Mouse (Mus musculus): ENCODE data around the gene Dgke. TPM values are rescaled to one million over a fixed set of nuclear protein-coding genes. Genes with fewer than 3 reads are reported as not detected.

The Dgke gene
- polyA plus RNA-seq, 1 experiment from 2014 or later: 3.4 TPM

DNA sequence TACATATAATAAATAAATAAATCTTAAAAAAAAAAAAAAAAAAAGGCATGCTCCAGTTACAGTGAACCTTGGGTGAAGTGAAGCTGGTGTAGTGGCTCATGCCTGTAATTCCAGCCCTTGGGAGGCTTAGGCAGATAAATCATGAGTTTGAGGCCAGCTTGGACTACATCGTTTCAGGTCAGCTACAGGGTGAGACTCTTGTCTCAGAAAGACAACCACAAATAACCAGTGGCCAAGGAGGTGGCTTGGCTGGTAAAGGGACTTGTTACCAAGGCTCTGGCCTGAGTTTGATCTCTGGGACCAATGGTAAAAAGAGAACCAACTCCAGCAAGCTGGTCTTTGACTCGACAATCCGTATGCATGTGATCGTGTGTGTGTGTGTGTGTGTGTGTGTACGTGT lies 64.6 kb downstream of the Dgke start:
- 79% methylated on average over 5 of the region's 5 CpGs for WGBS
- peak overlapping the region; percentile 87 for H3K4me2 ChIP-seq (replicated peaks; ENCODE audit: low read depth, low read length)
- H3K36me3 ChIP-seq (ENCODE audit: insufficient read depth, low read length): 0 out of 2 replicates have a peak, but pooled peaks cover 11% of the 10 kb centered on the region
- H3K27me3 ChIP-seq (replicated peaks; ENCODE audit: insufficient read depth, low read length): no peaks in the 10 kb centered on the region
- no peak overlapping the region for H3K27ac ChIP-seq (ENCODE audit: low read length)
- ATAC-seq (no peak), DNase-seq (ENCODE audit: low spot score) (no peak)
- 0 out of 2 replicates have a peak overlapping the region, but pooled peaks have one; percentile 1 for H3K9ac ChIP-seq (replicated peaks; ENCODE audit: low read depth)
- peak overlapping the region; percentile 23 for H3K4me3 ChIP-seq (ENCODE audit: low read depth, low read length)
- H3K9me3 ChIP-seq (ENCODE audit: low read length): no peaks in the 10 kb centered on the region
- H3K4me1 ChIP-seq (ENCODE audit: insufficient read depth, low read depth, low read length): peaks cover 16% of the 10 kb centered on the region; the same call in 1 of the 2 replicates
- TF ChIP-seq EP300 (IDR thresholded peaks at IDR 0.05) (no peak), CTCF (IDR thresholded peaks at IDR 0.05) (no peak)

- no peak for TF ChIP-seq CTCF (IDR thresholded peaks at IDR 0.05)
- Histone ChIP-seq H3K9ac (replicated peaks; ENCODE audit: low read depth) (0 out of 2 replicates have a peak overlapping the region, but pooled peaks have one; percentile 4), H3K27ac (ENCODE audit: low read length) (no peak overlapping the region), H3K4me3 (ENCODE audit: low read depth, low read length) (peak overlapping the region; percentile 86), H3K27me3 (replicated peaks; ENCODE audit: insufficient read depth, low read length) (no peaks in the 10 kb centered on the region), H3K4me1 (ENCODE audit: insufficient read depth, low read depth, low read length) (peaks cover 16% of the 10 kb centered on the region; the same call in 1 of the 2 replicates), H3K36me3 (ENCODE audit: insufficient read depth, low read length) (0 out of 2 replicates have a peak, but pooled peaks cover 9% of the 10 kb centered on the region), H3K4me2 (replicated peaks; ENCODE audit: low read depth, low read length) (peak overlapping the region; percentile 87), H3K9me3 (ENCODE audit: low read length) (no peaks in the 10 kb centered on the region)
- no peak for ATAC-seq
- DNase-seq (ENCODE audit: low spot score): no peak
- 84% methylated on average over 7 of the region's 7 CpGs for WGBS
Observed at GRCm38 (mm10) chr11:89001569-89001968, 65.1 kb downstream of the Dgke start.

- ATAC-seq (no peak), DNase-seq (ENCODE audit: low spot score) (peak; percentile 30)
- Histone ChIP-seq H3K27ac (ENCODE audit: low read length) (peak overlapping the region; percentile 90), H3K27me3 (replicated peaks; ENCODE audit: insufficient read depth, low read length) (no peaks in the 10 kb centered on the region), H3K4me2 (replicated peaks; ENCODE audit: low read depth, low read length) (peak overlapping the region; percentile 87), H3K9me3 (ENCODE audit: low read length) (no peaks in the 10 kb centered on the region), H3K36me3 (ENCODE audit: insufficient read depth, low read length) (no peaks in the 10 kb centered on the region), H3K9ac (replicated peaks; ENCODE audit: low read depth) (peak overlapping the region; percentile 89), H3K4me3 (ENCODE audit: low read depth, low read length) (peak overlapping the region; percentile 86), H3K4me1 (ENCODE audit: insufficient read depth, low read depth, low read length) (peaks cover 16% of the 10 kb centered on the region; the same call in 1 of the 2 replicates)
- no peak for TF ChIP-seq EP300 (IDR thresholded peaks at IDR 0.05)
- TF ChIP-seq CTCF (IDR thresholded peaks at IDR 0.05): no peak
Observed at GRCm38 (mm10) chr11:89000527-89000819, 66.2 kb downstream of the Dgke start.

DNA sequence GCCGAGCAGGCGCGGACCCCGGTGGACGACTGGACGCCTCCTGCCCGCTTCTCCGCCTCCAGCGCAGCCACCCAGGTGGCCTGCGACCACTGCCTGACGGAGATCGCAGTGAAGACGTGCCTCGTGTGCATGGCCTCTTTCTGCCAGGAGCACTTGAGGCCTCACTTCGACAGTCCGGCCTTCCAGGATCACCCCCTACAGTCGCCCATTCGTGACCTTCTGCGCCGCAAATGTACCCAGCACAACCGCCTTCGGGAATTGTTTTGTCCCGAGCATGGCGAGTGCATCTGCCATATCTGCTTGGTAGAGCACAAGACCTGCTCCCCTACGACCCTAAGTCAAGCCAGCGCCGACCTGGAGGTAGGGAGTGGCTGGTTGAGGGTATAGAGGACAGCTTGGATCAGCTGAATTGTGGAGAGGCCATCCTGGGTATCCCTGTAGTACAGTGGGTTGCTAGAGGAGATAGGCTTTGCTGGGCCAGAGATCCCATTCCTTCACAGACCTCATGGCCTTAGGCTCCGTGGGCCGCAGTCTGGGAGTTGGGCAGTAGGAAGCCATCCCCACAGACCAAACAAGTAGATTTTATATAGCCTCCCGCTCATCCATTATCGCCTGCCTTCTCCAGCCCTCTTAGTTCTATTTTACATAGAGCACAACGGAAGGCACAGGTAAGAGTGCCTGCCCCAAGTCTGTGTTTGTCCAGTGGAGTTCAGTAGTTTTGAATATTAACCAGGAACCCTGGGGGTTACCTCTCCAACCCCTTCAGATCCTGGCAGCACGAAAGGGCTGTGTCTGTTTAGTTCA lies 66.7 kb downstream of the Dgke start:
- ATAC-seq: peak; percentile 18
- H3K4me1 ChIP-seq (ENCODE audit: insufficient read depth, low read depth, low read length): peaks cover 16% of the 10 kb centered on the region; the same call in 1 of the 2 replicates
- H3K9me3 ChIP-seq (ENCODE audit: low read length): no peaks in the 10 kb centered on the region
- TF ChIP-seq EP300 (IDR thresholded peaks at IDR 0.05) (no peak), CTCF (IDR thresholded peaks at IDR 0.05) (no peak)
- H3K27me3 ChIP-seq (replicated peaks; ENCODE audit: insufficient read depth, low read length): no peaks in the 10 kb centered on the region
- DNase-seq (ENCODE audit: low spot score): peak; percentile 20
- peak overlapping the region; percentile 89 for H3K9ac ChIP-seq (replicated peaks; ENCODE audit: low read depth)
- peak overlapping the region; percentile 86 for H3K4me3 ChIP-seq (ENCODE audit: low read depth, low read length)
- H3K4me2 ChIP-seq (replicated peaks; ENCODE audit: low read depth, low read length): peak overlapping the region; percentile 87
- WGBS: 17% methylated on average over 33 of the region's 33 CpGs
- no peaks in the 10 kb centered on the region for H3K36me3 ChIP-seq (ENCODE audit: insufficient read depth, low read length)
- peak overlapping the region; percentile 90 for H3K27ac ChIP-seq (ENCODE audit: low read length)

DNA sequence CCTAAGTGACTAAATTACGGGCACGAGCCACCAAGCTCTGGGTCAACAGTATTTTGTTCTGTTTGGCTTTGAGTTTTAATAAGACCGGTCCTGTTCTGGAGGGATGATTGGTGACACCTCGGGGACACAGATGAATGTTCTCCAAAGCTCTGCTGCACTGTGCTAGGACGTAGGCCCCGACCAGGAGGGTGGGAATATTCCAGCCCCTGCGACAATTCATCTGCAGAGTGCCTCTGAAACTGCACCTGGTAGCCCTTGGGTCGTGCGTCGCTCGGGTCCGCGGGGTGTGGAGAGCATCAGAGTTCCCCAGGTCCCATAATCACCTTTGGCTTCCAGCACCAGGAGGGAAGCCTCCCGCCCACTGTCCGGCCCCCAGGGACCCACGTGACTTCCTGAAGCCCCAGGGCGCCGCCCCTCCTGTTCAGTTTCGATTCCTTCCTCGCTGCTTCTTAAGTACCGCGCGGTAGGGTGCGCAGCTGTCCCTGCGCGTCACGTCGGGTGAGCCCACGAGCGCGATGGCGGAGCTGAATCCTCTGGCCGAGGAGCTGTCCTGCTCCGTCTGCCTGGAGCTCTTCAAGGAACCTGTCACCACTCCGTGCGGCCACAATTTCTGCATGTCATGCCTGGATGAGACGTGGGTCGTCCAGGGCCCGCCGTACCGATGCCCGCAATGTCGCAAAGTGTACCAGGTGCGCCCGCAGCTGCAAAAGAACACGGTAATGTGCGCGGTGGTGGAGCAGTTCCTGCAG lies 67.5 kb downstream of the Dgke start, which contains the start of gene Trim25:
Gene Trim25 (plus strand): TSS at position 403 of the 749 bp plus-strand sequence.
- Histone ChIP-seq H3K36me3 (ENCODE audit: insufficient read depth, low read length) (no peaks in the 10 kb centered on the region), H3K9ac (replicated peaks; ENCODE audit: low read depth) (peak within 1 kb of the TSS; percentile 89), H3K27me3 (replicated peaks; ENCODE audit: insufficient read depth, low read length) (no peaks in the 10 kb centered on the region), H3K4me1 (ENCODE audit: insufficient read depth, low read depth, low read length) (peaks cover 16% of the 10 kb centered on the region; the same call in 1 of the 2 replicates), H3K27ac (ENCODE audit: low read length) (peak within 1 kb of the TSS; percentile 90), H3K9me3 (ENCODE audit: low read length) (no peaks in the 10 kb centered on the region), H3K4me3 (ENCODE audit: low read depth, low read length) (peak within 1 kb of the TSS; percentile 86), H3K4me2 (replicated peaks; ENCODE audit: low read depth, low read length) (peak within 1 kb of the TSS; percentile 87)
- DNase-seq (ENCODE audit: low spot score) (peak; percentile 98), ATAC-seq (peak; percentile 96)
- TF ChIP-seq EP300 (IDR thresholded peaks at IDR 0.05) (peak; percentile 36; the same call in 1 of the 2 replicates), CTCF (IDR thresholded peaks at IDR 0.05) (peak; percentile 57)
- WGBS: 3% methylated on average over 48 of the region's 48 CpGs

DNA sequence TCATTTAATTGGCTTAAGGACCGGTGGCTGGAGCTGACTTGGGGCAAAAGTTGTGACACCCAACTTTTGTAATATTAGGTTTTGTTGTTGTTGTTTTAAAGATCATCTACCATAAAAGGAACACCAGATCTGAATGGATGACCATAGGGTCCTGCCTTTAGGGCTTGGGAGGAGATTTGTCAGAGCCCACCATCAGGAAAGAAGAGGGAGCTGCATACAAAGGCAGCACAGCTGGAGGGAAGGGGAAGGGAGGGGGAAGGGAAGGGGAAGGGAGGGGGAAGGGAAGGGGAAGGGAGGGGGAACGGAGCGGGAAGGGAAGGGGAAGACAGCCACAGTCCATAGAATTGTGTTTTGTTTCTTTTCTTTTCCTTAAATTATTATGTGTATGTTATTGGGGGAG lies 68.2 kb downstream of the Dgke start:
- Histone ChIP-seq H3K4me2 (replicated peaks; ENCODE audit: low read depth, low read length) (peak overlapping the region; percentile 87; the same call in 1 of the 2 replicates), H3K4me3 (ENCODE audit: low read depth, low read length) (no peak overlapping the region)
- no peak for DNase-seq (ENCODE audit: low spot score)

More for the DNA sequence above, 68.2 kb downstream of the Dgke start:
- no peak for ATAC-seq
- H3K27me3 ChIP-seq (replicated peaks; ENCODE audit: insufficient read depth, low read length): no peaks in the 10 kb centered on the region
- TF ChIP-seq CTCF (IDR thresholded peaks at IDR 0.05) (no peak), EP300 (IDR thresholded peaks at IDR 0.05) (no peak)
- 23% methylated on average over 3 of the region's 3 CpGs for WGBS
- H3K9ac ChIP-seq (replicated peaks; ENCODE audit: low read depth): no peak overlapping the region
- no peaks in the 10 kb centered on the region for H3K9me3 ChIP-seq (ENCODE audit: low read length)
- peaks cover 16% of the 10 kb centered on the region; the same call in 1 of the 2 replicates for H3K4me1 ChIP-seq (ENCODE audit: insufficient read depth, low read depth, low read length)
- peak overlapping the region; percentile 90; the same call in 1 of the 2 replicates for H3K27ac ChIP-seq (ENCODE audit: low read length)
- H3K36me3 ChIP-seq (ENCODE audit: insufficient read depth, low read length): no peaks in the 10 kb centered on the region
